Mouse (Mus musculus): Measurements from ENCODE around the gene Tcfl5. TPM values are rescaled to one million over a fixed set of nuclear protein-coding genes. Genes with fewer than 3 reads are reported as not detected.

Gene Tcfl5
- total RNA-seq (2022) = not detected

DNA sequence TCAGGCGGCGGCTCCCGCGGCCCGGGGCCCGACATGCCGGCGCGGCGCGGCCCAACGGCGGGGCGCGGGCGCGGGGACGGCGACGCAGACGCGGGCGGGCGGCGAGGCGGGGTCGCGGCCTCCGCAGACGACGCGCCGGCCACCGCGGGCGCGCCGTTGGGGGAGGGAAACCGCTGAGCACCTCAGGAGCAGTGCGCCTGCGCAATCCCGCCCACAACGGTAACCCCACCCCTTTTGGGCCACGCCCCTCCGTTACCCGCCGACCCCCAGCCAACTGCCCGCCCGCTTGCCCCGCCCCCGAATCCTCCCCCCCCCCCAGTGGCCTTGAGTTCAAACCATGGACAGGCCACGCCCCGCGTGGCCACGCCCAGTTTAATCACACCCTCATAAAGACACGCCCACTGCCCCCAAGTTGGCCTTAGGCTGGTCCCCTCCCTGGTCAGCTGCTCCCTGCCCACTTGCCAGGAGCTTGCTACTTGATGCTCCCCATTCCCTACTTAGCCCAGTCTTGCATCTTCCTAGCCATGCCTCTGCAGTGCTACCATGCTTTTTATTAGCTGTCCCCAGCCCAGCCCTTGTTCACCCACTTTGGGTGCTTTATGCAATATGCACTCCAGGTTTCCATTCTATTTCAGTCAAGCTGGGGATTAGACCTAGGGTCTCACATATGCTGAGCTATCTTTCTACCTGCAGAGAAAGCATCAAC, at the start of gene Tcfl5:
TSS of gene Tcfl5 (minus strand) at position 154 of the 706 bp plus-strand sequence.
- no peak for DNase-seq (ENCODE audit: low spot score in 2 of 2)

DNA sequence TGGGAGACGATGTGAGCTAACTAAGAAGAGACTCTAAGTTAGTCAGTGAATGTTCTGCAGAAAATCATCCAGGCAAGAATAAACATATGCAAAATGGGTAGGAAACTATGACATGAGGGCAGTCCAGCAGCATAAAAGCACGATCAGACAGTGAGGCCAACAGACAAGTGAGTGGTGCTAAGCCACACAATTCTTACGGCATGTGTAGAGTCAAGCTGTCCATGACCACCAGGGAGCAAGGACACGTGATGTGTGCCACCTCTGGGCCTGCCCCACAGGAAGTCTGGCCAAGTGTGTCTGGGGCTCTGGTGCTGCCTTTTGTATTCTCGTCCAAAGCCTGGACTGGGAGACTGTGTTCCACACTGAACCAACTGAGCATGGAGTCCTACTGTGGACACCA, 47.3 kb upstream of the Tcfl5 start:
- no peak for DNase-seq (ENCODE audit: low spot score in 2 of 2)

DNA sequence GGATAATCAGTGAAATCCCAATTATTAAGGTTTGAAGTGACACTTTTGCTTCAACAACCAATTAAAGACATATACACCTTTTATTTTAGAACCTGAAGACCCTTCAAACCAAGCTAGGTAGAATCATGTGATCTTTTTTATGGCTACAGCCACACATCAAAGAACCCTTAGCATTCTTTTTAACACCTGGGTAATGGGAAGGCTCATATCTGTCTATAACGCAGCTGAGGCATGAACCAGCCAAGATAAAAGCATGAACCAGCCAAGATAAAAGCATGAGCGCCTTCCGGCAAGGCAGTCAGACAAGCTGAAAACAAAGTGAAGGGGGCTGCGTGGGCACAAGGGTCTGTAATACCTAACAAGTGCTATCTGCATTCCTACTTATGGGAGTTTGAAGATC, 41.5 kb upstream of the Tcfl5 start:
- no peak for DNase-seq (ENCODE audit: low spot score in 2 of 2)

DNA sequence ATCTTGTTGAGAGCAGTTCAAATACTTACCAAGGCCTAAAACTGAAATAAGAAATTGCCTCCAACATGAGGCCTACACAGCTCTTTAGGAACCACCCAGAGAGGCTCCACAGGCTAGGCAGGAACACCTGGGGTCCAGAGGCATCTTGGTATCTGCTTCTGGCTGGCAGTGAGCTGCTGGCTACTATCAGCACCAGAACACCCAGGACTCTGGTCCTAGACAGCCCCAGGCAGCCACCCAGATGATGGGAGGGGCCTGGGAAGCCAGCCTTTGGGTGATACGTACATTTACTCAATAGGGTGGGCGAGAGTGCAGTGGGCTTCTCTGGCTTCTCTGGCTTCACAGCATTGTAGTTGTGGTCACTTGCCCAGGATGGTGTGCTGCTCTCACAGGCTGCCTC, 41.0 kb upstream of the Tcfl5 start:
- no peak for DNase-seq (ENCODE audit: low spot score in 2 of 2)

DNA sequence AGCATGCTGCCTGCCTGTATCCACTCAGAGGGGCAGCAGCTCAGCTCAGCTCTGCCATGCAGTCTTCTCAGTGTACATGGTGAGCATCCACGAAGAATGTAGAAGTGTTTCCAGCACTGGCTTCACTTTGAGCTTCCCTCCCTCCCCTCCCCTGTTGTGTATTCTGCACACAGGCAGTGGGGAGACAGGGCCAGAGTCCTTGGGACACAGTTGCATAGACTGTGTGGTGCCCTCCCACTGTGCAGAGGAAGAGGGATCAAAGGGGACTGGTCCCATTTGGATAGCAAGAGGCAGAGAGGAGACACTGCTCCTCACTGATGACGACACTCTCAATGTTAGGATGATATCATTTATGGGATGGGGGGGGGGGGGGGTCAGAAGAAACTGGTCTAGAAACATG, 38.7 kb upstream of the Tcfl5 start:
- DNase-seq (ENCODE audit: low spot score in 2 of 2) = no peak

DNA sequence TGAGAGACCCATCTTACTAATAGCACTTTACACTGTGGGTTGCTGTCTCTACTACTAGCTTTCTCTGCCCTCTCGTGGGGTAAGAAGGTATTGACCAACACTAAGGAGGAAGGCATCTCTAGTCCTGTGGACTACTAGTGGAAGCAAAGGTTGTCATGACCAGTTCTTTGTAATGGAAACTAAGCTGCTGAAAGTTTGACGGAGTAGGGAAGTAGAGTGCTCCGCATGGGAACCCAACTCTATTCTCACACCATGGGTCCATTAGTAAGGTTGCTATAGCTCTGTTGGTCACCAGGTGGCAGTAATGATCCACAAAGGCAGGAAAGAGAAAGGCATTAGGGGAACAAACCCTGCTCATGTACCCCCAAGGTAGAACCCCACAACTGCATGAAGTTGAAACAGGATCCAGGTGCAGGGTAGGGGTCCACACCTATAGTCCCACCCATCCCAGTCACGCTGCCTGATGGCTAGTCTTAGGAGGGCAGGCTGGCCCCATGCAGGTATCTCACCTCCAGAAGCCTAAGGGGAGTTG, 36.2 kb upstream of the Tcfl5 start:
- peak in 1 of 2 experiments; percentile 33 for DNase-seq (ENCODE audit: low spot score in 2 of 2)

DNA sequence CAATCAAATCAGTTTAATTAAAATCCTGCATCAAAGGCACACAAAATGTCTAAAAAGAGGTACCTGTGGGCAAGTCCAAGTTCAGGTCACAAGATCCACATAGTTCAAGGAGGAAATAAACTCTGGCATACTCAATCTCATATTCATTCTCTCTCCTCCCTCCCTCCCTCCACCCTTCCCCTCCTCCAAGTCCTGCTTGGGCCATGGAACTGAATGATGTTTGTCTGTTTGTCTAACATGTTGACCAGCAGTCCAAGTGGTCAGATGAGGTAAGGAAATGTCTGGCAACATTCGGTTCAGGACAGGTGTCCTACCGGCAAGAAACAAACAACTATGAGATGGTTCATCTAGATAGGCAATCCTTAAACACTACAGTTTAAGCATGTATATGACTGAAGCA, 34.2 kb upstream of the Tcfl5 start:
- DNase-seq (ENCODE audit: low spot score in 2 of 2) = no peak

DNA sequence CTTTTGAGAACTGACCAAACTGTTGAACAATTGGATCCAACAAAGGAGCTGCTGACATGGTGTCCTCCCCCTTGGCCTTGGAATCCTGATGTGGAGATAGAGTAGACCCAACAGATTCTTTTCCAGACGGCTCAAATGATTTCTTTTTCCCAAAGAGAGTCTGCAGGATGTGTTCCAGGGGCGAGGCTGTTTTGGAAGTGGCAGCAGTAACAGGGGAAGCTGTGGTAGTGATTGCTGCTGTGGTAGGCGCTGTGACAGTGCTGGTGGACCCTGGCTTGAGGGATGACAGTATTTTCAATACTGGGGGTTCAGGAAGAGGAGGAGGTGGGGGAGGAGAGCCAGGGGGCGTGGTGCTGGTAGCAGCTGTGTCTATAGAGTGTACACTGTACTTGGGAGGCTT, 19.5 kb upstream of the Tcfl5 start:
- no peak for DNase-seq (ENCODE audit: low spot score in 2 of 2)

DNA sequence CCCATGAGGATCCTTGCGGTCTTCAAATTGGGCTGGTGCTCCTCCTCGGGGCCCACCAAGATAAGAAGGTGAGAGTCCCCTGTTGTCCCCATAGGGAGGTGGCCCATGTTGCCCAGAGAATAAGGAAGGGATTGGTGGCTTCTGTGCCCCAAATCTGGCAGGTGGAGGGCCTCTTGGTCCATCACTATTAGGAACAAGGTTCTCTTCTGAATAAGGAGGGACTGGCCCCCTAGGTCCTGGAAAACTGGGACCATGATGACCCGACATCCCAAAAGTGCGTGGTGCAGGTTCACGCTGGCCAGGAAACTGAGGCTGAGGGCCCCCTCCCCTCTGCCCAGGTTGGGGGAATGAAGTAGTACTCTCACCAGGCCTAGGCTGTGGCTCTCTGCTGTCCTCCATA, 18.0 kb upstream of the Tcfl5 start:
- DNase-seq (ENCODE audit: low spot score in 2 of 2) = no peak

DNA sequence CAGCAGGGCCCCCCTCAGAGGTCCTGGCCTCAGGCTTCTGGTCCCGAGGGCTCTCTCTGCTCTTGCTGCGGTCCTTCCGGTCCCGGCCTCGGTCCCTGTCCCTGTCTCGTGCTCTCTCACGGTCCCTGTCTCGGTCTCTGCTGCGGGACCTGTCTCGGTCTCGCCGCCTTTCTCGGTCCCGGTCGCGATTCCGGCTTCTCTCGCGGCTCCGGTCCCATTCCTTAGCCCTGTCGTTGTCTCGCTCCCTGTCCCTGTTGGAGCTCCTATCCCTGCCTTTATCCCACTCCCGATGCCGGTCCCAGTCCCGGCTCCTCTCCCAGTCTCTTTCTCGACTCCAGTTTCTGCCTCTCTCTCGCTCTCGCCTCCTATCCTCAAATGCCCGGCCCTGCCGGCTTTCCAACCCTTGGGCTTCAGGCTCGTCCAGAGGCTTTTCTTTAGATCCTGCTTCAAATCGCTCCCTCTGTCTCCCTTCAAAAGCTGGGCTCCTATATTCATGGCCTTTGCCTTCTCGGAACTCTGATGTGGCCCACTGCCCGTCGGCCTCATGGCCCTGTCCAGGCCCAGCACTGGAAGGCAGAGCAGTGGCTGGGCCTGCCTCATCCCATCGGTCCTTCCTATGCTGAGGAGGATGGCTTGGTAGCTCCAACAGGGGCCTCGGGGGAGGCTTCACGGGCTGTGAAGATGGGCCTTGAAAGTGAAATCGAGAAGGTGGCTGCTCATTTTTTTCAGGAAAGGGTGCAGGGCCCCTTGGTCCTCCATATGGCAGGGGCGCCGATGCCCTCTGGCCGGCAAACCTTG, 17.0 kb upstream of the Tcfl5 start:
- no peak for DNase-seq (ENCODE audit: low spot score in 2 of 2)

DNA sequence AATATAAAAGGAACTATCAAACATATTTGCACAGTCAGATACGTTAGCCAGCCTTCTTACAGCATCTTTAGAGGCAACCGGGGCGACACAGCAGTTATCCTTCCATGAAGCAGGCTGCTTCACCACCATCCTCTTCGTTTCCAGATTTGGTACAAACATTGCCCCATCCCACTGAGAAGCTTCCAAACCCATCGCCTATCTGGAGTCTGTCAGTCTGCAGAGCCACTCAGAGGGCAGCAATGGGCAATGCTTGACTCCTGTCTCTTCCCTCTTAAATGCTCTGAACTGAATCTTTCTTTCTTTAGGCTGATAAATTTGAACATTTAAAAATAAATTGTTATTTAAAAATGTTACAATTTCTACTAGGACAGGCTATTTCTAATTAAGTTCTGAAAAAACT, 15.9 kb upstream of the Tcfl5 start:
- DNase-seq (ENCODE audit: low spot score in 2 of 2) = no peak

DNA sequence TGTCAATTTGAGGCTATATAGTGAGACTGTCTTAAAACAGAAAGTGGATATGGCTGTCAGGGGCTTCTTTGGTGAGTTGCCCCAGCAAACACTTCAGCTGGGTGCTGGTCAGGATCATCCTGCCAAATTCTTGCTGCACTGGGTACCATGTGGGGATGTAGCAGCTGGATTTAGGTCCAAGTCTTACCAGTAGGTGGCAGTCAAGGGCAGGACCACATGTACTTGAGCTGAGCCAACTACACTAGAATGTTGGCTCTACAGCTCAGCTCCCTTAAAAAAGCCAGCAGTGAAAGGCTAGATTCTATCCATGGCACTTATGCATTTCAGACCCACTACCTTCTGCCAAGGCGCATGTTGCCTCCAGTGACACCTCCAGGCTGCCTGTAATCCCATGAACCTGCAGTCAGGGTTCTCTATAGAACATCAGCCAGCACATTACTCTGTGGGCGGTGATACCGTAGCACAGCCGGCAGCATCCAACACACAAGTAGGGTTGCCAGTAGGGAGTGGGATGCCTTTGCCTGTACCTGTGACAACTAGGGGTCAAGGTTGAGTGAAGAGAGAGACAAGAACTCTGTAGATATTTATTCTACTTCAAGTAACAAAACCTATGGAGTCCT, 15.0 kb upstream of the Tcfl5 start:
- DNase-seq (ENCODE audit: low spot score in 2 of 2) = peak; percentile 57 to 58

DNA sequence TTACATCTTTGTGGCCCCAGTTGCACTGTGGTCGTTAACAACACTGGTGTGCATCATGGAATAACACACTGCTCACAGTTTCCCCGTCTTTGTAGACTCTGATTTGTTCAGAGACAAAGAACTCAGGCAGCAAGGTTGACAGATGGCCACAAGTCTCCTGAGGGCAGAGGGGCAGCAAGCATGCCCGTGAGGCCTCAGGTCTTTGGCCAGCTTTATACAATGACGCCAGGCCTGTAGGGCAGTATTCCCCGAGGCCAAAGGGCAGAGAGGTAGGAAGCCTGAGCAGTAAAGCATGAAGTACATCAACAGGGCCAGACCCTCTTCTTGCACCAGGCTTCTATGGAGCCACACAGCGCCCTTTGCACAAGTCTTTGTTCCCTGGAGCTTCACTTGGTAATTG, 12.6 kb upstream of the Tcfl5 start:
- no peak for DNase-seq (ENCODE audit: low spot score in 2 of 2)

DNA sequence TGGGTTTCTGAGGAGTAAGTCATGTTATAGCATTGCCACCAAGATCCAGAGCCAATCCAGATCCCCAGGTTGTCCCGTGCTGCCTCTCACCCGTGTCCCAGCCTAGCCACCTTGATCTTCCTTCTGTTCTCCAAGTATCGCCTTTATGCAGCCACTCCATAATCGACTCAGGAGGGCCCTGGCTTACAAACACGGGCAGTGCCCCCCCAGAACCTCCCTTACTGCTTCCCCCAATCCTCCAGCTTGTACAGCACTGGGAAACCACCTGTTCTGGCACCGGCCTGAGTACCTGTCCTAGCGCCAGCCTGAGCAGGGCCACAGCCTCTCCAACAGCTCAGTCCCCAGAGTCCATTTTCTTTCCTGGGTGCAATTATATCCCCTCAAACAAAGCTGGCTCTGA, 12.2 kb upstream of the Tcfl5 start:
- DNase-seq (ENCODE audit: low spot score in 2 of 2) = no peak

DNA sequence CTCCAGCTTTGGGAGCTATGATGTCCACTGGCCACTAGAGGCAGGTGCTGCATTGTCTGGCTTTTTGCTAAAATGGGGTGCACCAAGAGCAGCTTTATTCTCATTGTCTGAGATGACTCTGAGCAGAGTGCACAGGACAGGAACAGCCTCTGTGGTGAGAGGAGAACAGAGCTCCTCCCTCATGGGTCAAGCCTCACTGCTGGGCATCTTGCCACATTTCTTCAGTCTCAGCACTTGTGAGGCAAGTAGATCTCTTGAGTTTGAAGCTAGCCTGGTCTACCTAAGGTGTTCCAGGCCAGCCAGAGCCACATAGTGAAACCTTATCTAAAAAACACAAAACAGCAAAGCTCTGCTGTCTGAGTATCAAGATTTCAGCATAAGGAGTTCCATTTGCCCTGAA, 4.3 kb upstream of the Tcfl5 start:
- DNase-seq (ENCODE audit: low spot score in 2 of 2) = no peak

DNA sequence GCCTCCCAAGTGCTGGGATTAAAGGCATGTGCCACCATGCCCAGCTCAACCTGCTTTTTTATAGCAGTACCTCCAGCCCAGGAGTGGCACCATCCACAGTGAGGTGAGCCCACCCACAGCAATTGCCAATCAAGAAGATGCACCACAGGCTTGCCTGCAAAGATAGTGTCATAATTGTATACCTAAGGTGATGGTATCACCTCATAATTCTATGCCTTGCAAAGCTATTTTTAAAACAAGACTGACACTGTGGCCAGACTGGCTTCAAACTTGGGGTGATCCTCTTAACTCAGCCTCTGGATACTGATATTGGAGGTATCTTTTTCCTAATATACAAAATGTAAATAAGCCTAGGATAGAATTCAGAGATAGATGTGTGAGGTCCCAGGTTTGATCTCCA, 1.1 kb upstream of the Tcfl5 start:
- no peak for DNase-seq (ENCODE audit: low spot score in 2 of 2)

DNA sequence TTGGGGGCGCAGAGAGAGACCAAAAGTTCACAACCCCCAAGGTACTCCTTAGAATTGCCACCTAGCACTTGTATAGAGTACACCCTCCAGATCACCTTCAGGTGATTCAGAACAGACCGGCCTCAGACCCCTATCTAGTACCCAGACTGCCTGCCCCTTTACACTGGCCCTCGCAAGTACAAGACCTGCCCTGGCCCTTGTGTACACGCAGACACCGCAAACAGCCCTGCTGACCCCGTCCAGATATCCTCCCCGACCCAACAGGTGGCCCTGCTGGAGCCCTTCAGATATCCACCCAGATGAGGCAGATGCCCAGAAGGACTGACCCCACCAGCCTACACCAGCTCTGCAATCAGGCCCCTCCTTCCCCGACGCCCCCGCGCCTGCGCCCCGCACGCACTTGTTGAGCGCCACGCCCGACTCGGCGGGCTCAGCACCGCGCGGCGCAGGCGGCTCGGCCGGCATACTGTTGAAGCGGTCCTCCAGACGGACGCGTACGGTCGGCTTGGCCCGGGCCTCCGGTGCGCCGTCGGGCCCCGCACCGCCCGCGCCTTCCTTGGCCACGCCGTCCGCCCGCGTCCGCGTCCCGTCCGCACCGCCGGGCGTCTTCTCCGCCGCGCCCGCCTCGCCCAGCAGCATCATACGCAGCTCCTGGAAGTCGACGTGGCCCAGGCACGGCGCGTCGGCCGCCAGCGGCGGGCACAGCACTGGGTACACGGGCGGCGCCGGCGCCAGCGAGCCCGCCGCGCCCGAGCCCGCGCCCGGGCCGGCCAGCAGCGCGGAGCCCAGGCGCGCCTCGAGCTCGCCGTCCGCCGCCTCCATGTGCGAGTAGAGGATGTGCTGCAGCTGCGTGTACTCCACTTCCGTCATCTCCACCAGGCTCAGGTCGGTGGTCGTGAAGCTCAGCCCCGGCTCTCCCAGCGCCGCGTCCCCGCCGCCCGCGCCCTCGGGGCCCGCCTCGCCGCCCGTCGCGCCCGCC, 643 bp downstream of the Tcfl5 start:
- no peak for DNase-seq (ENCODE audit: low spot score in 2 of 2)

DNA sequence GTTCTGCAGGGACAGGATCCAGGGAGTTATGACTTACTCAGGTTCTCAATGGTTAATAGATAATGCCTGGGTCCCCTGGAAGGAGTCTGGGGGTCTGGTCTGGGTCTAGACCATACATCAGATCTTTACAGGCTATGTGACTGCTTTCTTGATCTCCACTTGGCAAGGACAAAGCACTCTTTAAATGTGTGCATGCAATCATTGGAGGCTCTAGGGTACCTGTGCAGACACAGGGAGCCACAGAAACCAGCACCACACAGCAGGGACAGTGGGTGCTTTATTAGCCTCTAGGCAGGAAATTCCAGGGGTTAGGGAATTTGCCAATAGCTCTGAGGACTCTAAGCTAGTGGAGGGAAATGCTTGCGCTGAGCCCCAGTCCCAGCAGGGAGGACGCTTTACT, 30.6 kb downstream of the Tcfl5 start:
- no peak for DNase-seq (ENCODE audit: low spot score in 2 of 2)

DNA sequence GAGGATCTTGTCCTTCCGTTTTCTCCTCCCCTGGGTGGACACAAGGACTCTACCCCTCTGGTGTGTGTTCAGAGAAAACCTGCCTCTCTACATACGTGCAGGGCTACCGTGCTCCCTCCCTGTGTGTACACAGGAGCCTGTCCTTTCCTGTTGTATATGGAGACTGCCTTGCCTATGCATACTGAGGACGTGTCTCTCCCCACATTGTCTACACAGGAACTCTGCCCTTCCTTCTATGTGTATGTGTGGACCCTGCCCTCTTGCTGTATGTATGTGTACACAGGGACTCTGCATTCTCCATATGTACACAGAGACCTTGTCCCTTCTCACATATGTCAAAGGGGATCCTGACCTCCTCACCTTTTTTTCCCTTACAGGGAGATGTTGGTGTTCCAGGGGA, 32.2 kb downstream of the Tcfl5 start:
- DNase-seq (ENCODE audit: low spot score in 2 of 2) = no peak

DNA sequence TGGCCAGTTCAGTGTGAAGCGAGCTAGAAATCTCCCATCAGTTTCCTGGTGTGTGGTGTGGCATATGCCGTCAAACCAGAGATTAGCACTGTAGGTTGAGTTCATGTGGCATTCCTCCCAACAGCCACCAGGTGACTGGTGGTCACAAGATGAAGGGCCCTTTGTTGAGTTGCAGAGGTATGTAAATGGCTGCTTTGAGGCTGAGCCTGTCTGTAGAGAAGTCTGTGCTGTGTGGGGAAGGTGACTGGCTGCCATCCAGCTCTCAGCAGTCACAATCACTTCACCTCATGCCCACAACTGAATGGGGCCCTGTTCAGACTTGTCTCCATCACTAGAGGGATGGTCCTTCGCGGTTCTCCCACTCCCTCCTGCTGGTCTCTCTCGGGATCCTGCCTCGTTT, 37.7 kb downstream of the Tcfl5 start:
- no peak for DNase-seq (ENCODE audit: low spot score in 2 of 2)

DNA sequence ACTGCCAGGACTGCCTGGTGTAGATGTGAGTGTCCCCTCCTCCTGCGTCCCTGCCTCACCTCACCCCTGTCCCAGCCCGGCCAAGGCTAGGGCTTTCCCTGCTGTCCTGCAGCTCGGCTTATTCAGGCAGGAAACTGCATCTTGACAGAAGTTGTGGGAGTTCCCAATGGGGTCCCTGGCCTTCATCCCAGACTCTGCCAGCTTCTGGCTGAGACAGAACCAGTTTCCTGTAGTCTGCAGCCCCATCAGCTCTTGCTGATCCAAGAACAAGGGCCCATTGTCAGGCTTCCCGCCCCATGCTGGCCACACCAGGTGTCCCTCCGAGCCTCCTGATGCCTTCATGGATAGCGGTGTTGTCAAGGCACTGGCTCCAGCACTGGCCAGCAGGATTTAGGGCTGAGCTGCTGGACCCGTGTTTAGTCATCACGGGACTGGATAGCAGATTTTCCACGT, 41.9 kb downstream of the Tcfl5 start:
- no peak for DNase-seq (ENCODE audit: low spot score in 2 of 2)

All from gastrocnemius, adult 8-10 months (tissue).